Comparison of ENCODE assay signal across 29 mouse cellular contexts in genomic region chr3:129827691-129828090, GRCm38 (mm10). TPM values are rescaled to one million over a fixed set of nuclear protein-coding genes. Genes with fewer than 3 reads are reported as not detected.
DNase-seq lines count a peak whose midpoint lies in the region; ATAC-seq lines count a peak whose summit lies in the region.
"Had no signal": no experiment of that assay in that cellular context is flagged by ENCODE, and none has a peak within 500 bp of the region (broad histone marks: within the 10 kb centered on the region; RNA-seq: fewer than 3 reads in every experiment).

No protein-coding gene starts in this region.

- H3K27me3 ChIP-seq in megakaryocyte, embryonic 14.5 days (replicated peaks) = no peaks in the 10 kb centered on the region
- H3K27me3 ChIP-seq in embryonic facial prominence, embryonic 10.5 days (replicated peaks; ENCODE audit: low read depth, poor library complexity, severe bottlenecking) = no peaks in the 10 kb centered on the region
- H3K27me3 ChIP-seq: CH12.LX; embryonic facial prominence, embryonic 13.5 days; forebrain, embryonic 12.5 days; Patski had no signal

- H3K9me3 ChIP-seq in megakaryocyte, embryonic 14.5 days = no peaks in the 10 kb centered on the region
- H3K9me3 ChIP-seq in embryonic facial prominence, embryonic 10.5 days = no peaks in the 10 kb centered on the region
- H3K9me3 ChIP-seq: embryonic facial prominence, embryonic 13.5 days; embryonic facial prominence, embryonic 15.5 days; forebrain, embryonic 10.5 days; forebrain, embryonic 12.5 days; G1E had no signal

- H3K27ac ChIP-seq in embryonic facial prominence, embryonic 10.5 days (replicated peaks) = no peak overlapping the region
- H3K27ac ChIP-seq: embryonic facial prominence, embryonic 13.5 days; embryonic facial prominence, embryonic 15.5 days; forebrain, embryonic 10.5 days; forebrain, embryonic 12.5 days had no signal

- no peak for ATAC-seq in megakaryocyte, adult 5-6 weeks (ENCODE audit: poor library complexity, severe bottlenecking)
- ATAC-seq: activated CD4-positive, CD25-positive, alpha-beta regulatory T cell, adult 4 months; CD4-positive, CD25-positive, alpha-beta regulatory T cell, adult 4 months; forebrain, embryonic 14.5 days; forebrain, embryonic 16.5 days; Patski had no signal

- H3K4me3 ChIP-seq in megakaryocyte, embryonic 14.5 days (replicated peaks) = peak overlapping the region; percentile 33
- no peak overlapping the region for H3K4me3 ChIP-seq in embryonic facial prominence, embryonic 10.5 days
- H3K4me3 ChIP-seq: embryonic facial prominence, embryonic 13.5 days; embryonic facial prominence, embryonic 15.5 days; erythroblast, embryonic 14.5 days; forebrain, embryonic 10.5 days; forebrain, embryonic 12.5 days had no signal

- peaks cover 56% of the 10 kb centered on the region for H3K36me3 ChIP-seq in megakaryocyte, embryonic 14.5 days (replicated peaks; ENCODE audit: low read length)
- peaks cover 68% of the 10 kb centered on the region for H3K36me3 ChIP-seq in embryonic facial prominence, embryonic 10.5 days (replicated peaks)

- H3K4me1 ChIP-seq in megakaryocyte, embryonic 14.5 days = peaks cover 34% of the 10 kb centered on the region
- H3K4me1 ChIP-seq in embryonic facial prominence, embryonic 10.5 days = peaks cover 12% of the 10 kb centered on the region

- 94% methylated on average over 5 of the region's 5 CpGs for WGBS in embryonic facial prominence, embryonic 10.5 days

- peak; percentile 50 for DNase-seq in R1 (ENCODE audit: low read depth, low spot score)
- no peak for DNase-seq in cerebellum, adult 18-20 months
- DNase-seq in embryonic facial prominence, embryonic 10.5 days (ENCODE audit: low spot score) = no peak
- DNase-seq: adrenal gland, adult 8-10 months; adrenal gland, postnatal 14 days; adrenal gland, postnatal 36 days; B cell, adult 2 months; cerebellum, adult 11-12 months; cerebellum, adult 8-10 months; cerebellum, adult 9-11 months; cerebellum, postnatal 14 days; cerebellum, postnatal 36 days had no signal

RNA-seq across cellular contexts. Expression of gene Gar1, which starts 3.5 kb away (rescaled TPM):
- polyA plus RNA-seq in megakaryocyte, embryonic 14.5 days (2012; ENCODE audit: insufficient read depth, low replicate concordance) = 15.5 and 64.1 TPM in 2 replicates
- total RNA-seq in megakaryocyte, adult 5-6 weeks (2015) = 8.8 and 14.9 TPM in 2 replicates
- 5.4 and 11.6 TPM in 2 replicates for total RNA-seq in megakaryocyte, adult 5-6 weeks (2017)
- polyA plus RNA-seq in embryonic facial prominence, embryonic 10.5 days (2016; fragmentation: Nextera tagmentation; extraction: Ambion mirVana) = 109 TPM in 2 replicates

RNA-seq across cellular contexts. Expression of gene Rrh, which starts 5.3 kb away (rescaled TPM):
- not detected in 2 replicates for polyA plus RNA-seq in megakaryocyte, embryonic 14.5 days (2012; ENCODE audit: insufficient read depth, low replicate concordance)
- total RNA-seq in megakaryocyte, adult 5-6 weeks (2015) = not detected in 2 replicates
- total RNA-seq in megakaryocyte, adult 5-6 weeks (2017) = 0.37 TPM in 1 of 2 replicates, not detected in the other
- polyA plus RNA-seq in embryonic facial prominence, embryonic 10.5 days (2016; fragmentation: Nextera tagmentation; extraction: Ambion mirVana) = 0.27 and 0.43 TPM in 2 replicates
- total RNA-seq: adrenal gland, adult 18-20 months; adrenal gland, postnatal 36 days had no signal
- polyA plus RNA-seq: activated CD4-positive, CD25-positive, alpha-beta regulatory T cell, adult 4 months; erythroblast, embryonic 14.5 days; G1E had no signal

RNA-seq across cellular contexts. Expression of gene Cfi, which starts 8.0 kb away (rescaled TPM):
- polyA plus RNA-seq in megakaryocyte, embryonic 14.5 days (2012; ENCODE audit: insufficient read depth, low replicate concordance) = not detected in 2 replicates
- not detected in 2 replicates for total RNA-seq in megakaryocyte, adult 5-6 weeks (2015)
- total RNA-seq in megakaryocyte, adult 5-6 weeks (2017) = not detected in 2 replicates
- 0.39 and 0.59 TPM in 2 replicates for polyA plus RNA-seq in embryonic facial prominence, embryonic 10.5 days (2016; fragmentation: Nextera tagmentation; extraction: Ambion mirVana)
- total RNA-seq: adrenal gland, adult 8-10 months; common myeloid progenitor, adult 5-6 weeks; G1E had no signal
- polyA plus RNA-seq: activated CD4-positive, CD25-positive, alpha-beta regulatory T cell, adult 4 months; CD4-positive, CD25-positive, alpha-beta regulatory T cell, adult 4 months; G1E had no signal

RNA-seq across cellular contexts. Expression of gene Lrit3, which starts 23.9 kb away (rescaled TPM):
- polyA plus RNA-seq in megakaryocyte, embryonic 14.5 days (2012; ENCODE audit: insufficient read depth, low replicate concordance) = not detected in 2 replicates
- 0.09 TPM in 1 of 2 replicates, not detected in the other for total RNA-seq in megakaryocyte, adult 5-6 weeks (2015)
- total RNA-seq in megakaryocyte, adult 5-6 weeks (2017) = not detected in 2 replicates
- polyA plus RNA-seq in embryonic facial prominence, embryonic 10.5 days (2016; fragmentation: Nextera tagmentation; extraction: Ambion mirVana) = not detected in 2 replicates
- total RNA-seq: adrenal gland, adult 18-20 months; adrenal gland, adult 8-10 months; adrenal gland, postnatal 14 days; adrenal gland, postnatal 36 days; CH12.LX; common myeloid progenitor, adult 5-6 weeks had no signal
- polyA plus RNA-seq: activated CD4-positive, CD25-positive, alpha-beta regulatory T cell, adult 4 months; CD4-positive, CD25-positive, alpha-beta regulatory T cell, adult 4 months; embryonic facial prominence, embryonic 11.5 days; embryonic facial prominence, embryonic 13.5 days; embryonic facial prominence, embryonic 15.5 days; erythroblast, embryonic 14.5 days; forebrain, embryonic 10.5 days; forebrain, embryonic 12.5 days; forebrain, embryonic 14.5 days; forebrain, embryonic 16.5 days; G1E; Patski had no signal

RNA-seq across cellular contexts. Expression of gene Pla2g12a, which starts 50.7 kb away (rescaled TPM):
- 103 and 210 TPM in 2 replicates for polyA plus RNA-seq in megakaryocyte, embryonic 14.5 days (2012; ENCODE audit: insufficient read depth, low replicate concordance)
- total RNA-seq in megakaryocyte, adult 5-6 weeks (2015) = 4.3 and 6.0 TPM in 2 replicates
- total RNA-seq in megakaryocyte, adult 5-6 weeks (2017) = 6.1 and 7.2 TPM in 2 replicates
- polyA plus RNA-seq in embryonic facial prominence, embryonic 10.5 days (2016; fragmentation: Nextera tagmentation; extraction: Ambion mirVana) = 25.5 and 28.4 TPM in 2 replicates
